Mouse (Mus musculus): ENCODE results near the gene Tubb2a. TPM values are rescaled to one million over a fixed set of nuclear protein-coding genes. Genes with fewer than 3 reads are reported as not detected.
A peak's percentile ranks its signal among the peaks of the same experiment; 100 is the strongest.

Tubb2a gene
- polyA plus RNA-seq, 1 experiment from 2014 or later, result 1,972 TPM

- 60% methylated on average over 4 of the region's 4 CpGs for WGBS
- no peak for ATAC-seq (ENCODE audit: low FRiP score)
These were observed 7.5 kb downstream of the Tubb2a start for GRCm38 (mm10) chr13:34070296-34070695.

GRCm38 (mm10) chr13:34066351-34066750 lies 11.5 kb downstream of the Tubb2a start:
- ATAC-seq (ENCODE audit: low FRiP score), result no peak
- WGBS, result 38% methylated on average over 1 of the region's 1 CpGs
- peaks cover 10% of the 10 kb centered on the region; the same call in 1 of the 2 replicates for H3K4me1 ChIP-seq (replicated peaks)
- H3K36me3 ChIP-seq, result peaks cover 25% of the 10 kb centered on the region
- no peaks in the 10 kb centered on the region for H3K27me3 ChIP-seq
- no peak overlapping the region for H3K4me3 ChIP-seq
- no peak overlapping the region for H3K9ac ChIP-seq
- H3K9me3 ChIP-seq, result no peaks in the 10 kb centered on the region
- H3K4me2 ChIP-seq, result no peak overlapping the region
- no peak overlapping the region for H3K27ac ChIP-seq

More at GRCm38 (mm10) chr13:34070296-34070695, 7.5 kb downstream of the Tubb2a start:
- H3K9ac ChIP-seq, result no peak overlapping the region
- H3K27me3 ChIP-seq, result no peaks in the 10 kb centered on the region
- H3K4me1 ChIP-seq (replicated peaks), result peaks cover 29% of the 10 kb centered on the region
- no peak overlapping the region for H3K4me2 ChIP-seq
- no peak overlapping the region for H3K27ac ChIP-seq
- no peak overlapping the region for H3K4me3 ChIP-seq
- peaks cover 23% of the 10 kb centered on the region for H3K36me3 ChIP-seq
- no peaks in the 10 kb centered on the region for H3K9me3 ChIP-seq

GRCm38 (mm10) chr13:34062466-34062865 lies 15.3 kb downstream of the Tubb2a start:
- Histone ChIP-seq H3K4me2 (no peak overlapping the region), H3K27me3 (no peaks in the 10 kb centered on the region), H3K36me3 (peaks cover 45% of the 10 kb centered on the region), H3K4me3 (no peak overlapping the region), H3K9me3 (no peaks in the 10 kb centered on the region), H3K9ac (no peak overlapping the region), H3K4me1 (replicated peaks) (no peaks in the 10 kb centered on the region), H3K27ac (no peak overlapping the region)
- ATAC-seq (ENCODE audit: low FRiP score), result no peak
- WGBS, result 93% methylated on average over 10 of the region's 10 CpGs

- no peaks in the 10 kb centered on the region for H3K4me1 ChIP-seq (replicated peaks)
- no peak overlapping the region for H3K4me2 ChIP-seq
- H3K27me3 ChIP-seq, result no peaks in the 10 kb centered on the region
These were observed 17.7 kb downstream of the Tubb2a start for GRCm38 (mm10) chr13:34060061-34060460.

GRCm38 (mm10) chr13:34057252-34057651 lies 20.6 kb downstream of the Tubb2a start:
- Histone ChIP-seq H3K9ac (no peak overlapping the region), H3K9me3 (peaks cover 3% of the 10 kb centered on the region; the same call in 1 of the 2 replicates), H3K4me1 (replicated peaks) (no peaks in the 10 kb centered on the region), H3K4me3 (no peak overlapping the region), H3K4me2 (no peak overlapping the region), H3K27me3 (no peaks in the 10 kb centered on the region), H3K36me3 (peaks cover 61% of the 10 kb centered on the region), H3K27ac (no peak overlapping the region)
- no peak for ATAC-seq (ENCODE audit: low FRiP score)
- 64% methylated on average over 1 of the region's 1 CpGs for WGBS

More at GRCm38 (mm10) chr13:34060061-34060460, 17.7 kb downstream of the Tubb2a start:
- Histone ChIP-seq H3K36me3 (peaks cover 55% of the 10 kb centered on the region), H3K4me3 (no peak overlapping the region), H3K9ac (no peak overlapping the region), H3K9me3 (peaks cover 3% of the 10 kb centered on the region; the same call in 1 of the 2 replicates), H3K27ac (no peak overlapping the region)
- no peak for ATAC-seq (ENCODE audit: low FRiP score)
- 92% methylated on average over 9 of the region's 9 CpGs for WGBS

- no peak overlapping the region for H3K9ac ChIP-seq
- no peak for ATAC-seq (ENCODE audit: low FRiP score)
- H3K27ac ChIP-seq, result no peak overlapping the region
- peaks cover 3% of the 10 kb centered on the region; the same call in 1 of the 2 replicates for H3K9me3 ChIP-seq
- no peaks in the 10 kb centered on the region for H3K4me1 ChIP-seq (replicated peaks)
- H3K27me3 ChIP-seq, result no peaks in the 10 kb centered on the region
- no peak overlapping the region for H3K4me2 ChIP-seq
- H3K4me3 ChIP-seq, result no peak overlapping the region
- 85% methylated on average over 3 of the region's 3 CpGs for WGBS
- H3K36me3 ChIP-seq, result peaks cover 65% of the 10 kb centered on the region
These were observed 22.8 kb downstream of the Tubb2a start for GRCm38 (mm10) chr13:34054983-34055382.

- no peak overlapping the region for H3K27ac ChIP-seq
- H3K4me1 ChIP-seq (replicated peaks), result no peaks in the 10 kb centered on the region
- peaks cover 64% of the 10 kb centered on the region for H3K36me3 ChIP-seq
- H3K4me3 ChIP-seq, result no peak overlapping the region
- ATAC-seq (ENCODE audit: low FRiP score), result no peak
- H3K9ac ChIP-seq, result no peak overlapping the region
- H3K4me2 ChIP-seq, result no peak overlapping the region
- H3K9me3 ChIP-seq, result peaks cover 3% of the 10 kb centered on the region; the same call in 1 of the 2 replicates
- H3K27me3 ChIP-seq, result no peaks in the 10 kb centered on the region
- WGBS, result 64% methylated on average over 4 of the region's 4 CpGs
These were observed 23.4 kb downstream of the Tubb2a start for GRCm38 (mm10) chr13:34054391-34054790.

GRCm38 (mm10) chr13:34053673-34054282 lies 24.0 kb downstream of the Tubb2a start:
- peaks cover 64% of the 10 kb centered on the region for H3K36me3 ChIP-seq
- WGBS, result 83% methylated on average over 13 of the region's 13 CpGs
- ATAC-seq (ENCODE audit: low FRiP score), result no peak

GRCm38 (mm10) chr13:34051692-34052091 lies 26.1 kb downstream of the Tubb2a start:
- Histone ChIP-seq H3K4me1 (replicated peaks) (no peaks in the 10 kb centered on the region; the same call in 1 of the 2 replicates), H3K4me2 (no peak overlapping the region), H3K36me3 (peaks cover 62% of the 10 kb centered on the region), H3K27me3 (no peaks in the 10 kb centered on the region), H3K4me3 (no peak overlapping the region), H3K27ac (no peak overlapping the region), H3K9ac (no peak overlapping the region), H3K9me3 (peaks cover 3% of the 10 kb centered on the region; the same call in 1 of the 2 replicates)
- no peak for ATAC-seq (ENCODE audit: low FRiP score)
- 96% methylated on average over 3 of the region's 3 CpGs for WGBS

More at GRCm38 (mm10) chr13:34053673-34054282, 24.0 kb downstream of the Tubb2a start:
- no peak overlapping the region for H3K4me3 ChIP-seq
- H3K27ac ChIP-seq, result no peak overlapping the region
- H3K4me2 ChIP-seq, result no peak overlapping the region
- H3K4me1 ChIP-seq (replicated peaks), result no peaks in the 10 kb centered on the region
- H3K9me3 ChIP-seq, result peaks cover 3% of the 10 kb centered on the region; the same call in 1 of the 2 replicates
- H3K9ac ChIP-seq, result no peak overlapping the region
- no peaks in the 10 kb centered on the region for H3K27me3 ChIP-seq

- H3K4me1 ChIP-seq (replicated peaks), result no peaks in the 10 kb centered on the region; the same call in 1 of the 2 replicates
- ATAC-seq (ENCODE audit: low FRiP score), result no peak
- no peak overlapping the region for H3K4me3 ChIP-seq
- no peaks in the 10 kb centered on the region for H3K27me3 ChIP-seq
- no peaks in the 10 kb centered on the region for H3K9me3 ChIP-seq
- WGBS, result 96% methylated on average over 8 of the region's 8 CpGs
- H3K4me2 ChIP-seq, result no peak overlapping the region
- H3K36me3 ChIP-seq, result peaks cover 56% of the 10 kb centered on the region
- no peak overlapping the region for H3K9ac ChIP-seq
- H3K27ac ChIP-seq, result no peak overlapping the region
These were observed 27.3 kb downstream of the Tubb2a start for GRCm38 (mm10) chr13:34050479-34050878.

GRCm38 (mm10) chr13:34047526-34047925 lies 30.3 kb downstream of the Tubb2a start:
- no peak overlapping the region for H3K4me2 ChIP-seq
- no peaks in the 10 kb centered on the region for H3K9me3 ChIP-seq
- H3K4me1 ChIP-seq (replicated peaks), result no peaks in the 10 kb centered on the region; the same call in 1 of the 2 replicates
- H3K27me3 ChIP-seq, result no peaks in the 10 kb centered on the region
- ATAC-seq (ENCODE audit: low FRiP score), result no peak
- H3K36me3 ChIP-seq, result peaks cover 34% of the 10 kb centered on the region
- no peak overlapping the region for H3K27ac ChIP-seq
- WGBS, result 92% methylated on average over 3 of the region's 3 CpGs
- H3K9ac ChIP-seq, result no peak overlapping the region
- H3K4me3 ChIP-seq, result no peak overlapping the region

GRCm38 (mm10) chr13:34046421-34047012 lies 31.3 kb downstream of the Tubb2a start:
- WGBS, result 42% methylated on average over 11 of the region's 11 CpGs
- no peak overlapping the region for H3K4me3 ChIP-seq
- peak; percentile 89 for ATAC-seq (ENCODE audit: low FRiP score)
- no peak overlapping the region for H3K9ac ChIP-seq
- H3K4me2 ChIP-seq, result no peak overlapping the region
- H3K9me3 ChIP-seq, result no peaks in the 10 kb centered on the region
- H3K27ac ChIP-seq, result no peak overlapping the region
- H3K4me1 ChIP-seq (replicated peaks), result no peaks in the 10 kb centered on the region; the same call in 1 of the 2 replicates
- H3K36me3 ChIP-seq, result peaks cover 26% of the 10 kb centered on the region
- no peaks in the 10 kb centered on the region for H3K27me3 ChIP-seq

Measured in hindbrain, embryonic 13.5 days (tissue).